Mouse (Mus musculus) thymus, postnatal 14 days (tissue): ENCODE data around the gene Ovgp1.
"Not testable (repeated sequence)": the region's sequence is repeated elsewhere in the genome, so short reads cannot be mapped to it uniquely, and the experiment has no call there.

Experiments
- DNase-seq: peaks from one replicate; pipeline ENCODE4 v3.0.0; 2021

Ovgp1 gene

GRCm38 (mm10) chr3:106000707-106001375 is 27.3 kb downstream of the Ovgp1 start:
- no peak for DNase-seq

- peak; percentile 43 for DNase-seq
Measured at GRCm38 (mm10) chr3:106001416-106002370, 28.2 kb downstream of the Ovgp1 start.

GRCm38 (mm10) chr3:106003360-106003759 is 29.8 kb downstream of the Ovgp1 start:
- DNase-seq, result not testable (repeated sequence)

DNA sequence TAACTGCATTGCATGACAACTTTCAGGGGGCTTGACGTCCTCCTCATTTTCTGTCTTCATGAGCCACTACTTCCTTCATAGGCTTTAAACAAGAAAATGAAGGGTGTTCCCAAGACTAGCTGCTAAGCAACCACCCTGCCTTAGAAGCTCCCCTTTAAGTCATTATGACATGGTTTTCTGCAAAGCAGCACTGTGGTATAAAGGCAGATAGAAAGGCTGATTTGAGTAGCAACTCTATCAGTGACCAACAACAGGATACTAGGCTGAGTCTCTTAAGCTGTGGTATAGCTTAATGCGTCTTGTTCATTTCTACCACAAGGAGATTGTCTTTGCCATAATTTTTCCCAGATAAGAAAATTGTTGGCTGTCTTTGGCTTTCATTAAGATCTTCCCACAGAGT is 41.0 kb downstream of the Ovgp1 start, which contains the start of gene Pifo:
Pifo (minus strand) TSS at position 101 of the 400 bp plus-strand sequence.
- DNase-seq, result no peak

GRCm38 (mm10) chr3:106021840-106022239 is 48.3 kb downstream of the Ovgp1 start:
- no peak for DNase-seq

GRCm38 (mm10) chr3:106024135-106024534 is 50.6 kb downstream of the Ovgp1 start:
- DNase-seq, result no peak

- DNase-seq, result no peak
Measured at GRCm38 (mm10) chr3:106032781-106033180, 59.3 kb downstream of the Ovgp1 start, which contains the start of gene Chil5. TSS of gene Chil5 (minus strand) at chr3:106032814.
